ENCODE assay signal across 15 mouse cellular contexts in genomic region chr9:113195556-113195955, GRCm38 (mm10).
"Had no signal": no experiment of that assay in that cellular context is flagged by ENCODE, and none has a peak within 500 bp of the region (broad histone marks: within the 10 kb centered on the region; RNA-seq: fewer than 3 reads in every experiment).

No protein-coding gene starts in this region.

- DNase-seq: gastrocnemius, postnatal 14 days; gastrocnemius, postnatal 36 days; heart, adult 11 months; heart, adult 2 months; heart, postnatal 14 days; heart, postnatal 36 days; kidney, adult 11 months; kidney, adult 2 months; kidney, adult 9 months; kidney, postnatal 14 days; kidney, postnatal 36 days; liver; liver, embryonic 13.5 days had no signal

- ATAC-seq: hindbrain, postnatal 0 days; intestine, embryonic 16.5 days had no signal
